Mouse (Mus musculus) granulocyte monocyte progenitor cell, adult 5-6 weeks (primary cell): ENCODE data around the gene Tas2r143. TPM values are rescaled to one million over a fixed set of nuclear protein-coding genes. Genes with fewer than 3 reads are reported as not detected.
A peak's percentile ranks its signal among the peaks of the same experiment; 100 is the strongest.

Experiments used
- ATAC-seq: replicated peaks from 2 replicates; pipeline ENCODE4 v1.8.0; 2016; ENCODE audit warnings: mild to moderate bottlenecking, moderate TSS enrichment, inconsistent platforms; ENCODE audit not compliant: poor library complexity, severe bottlenecking
- total RNA-seq, 2 experiments: library from RNA; stranded (forward) in 1 of 2; stranded (reverse) in 1 of 2; fragments of 200-712, 200-1000 nt in 1 of 2; fragments of >200 nt in 1 of 2; fragmentation: Nextera tagmentation in 1 of 2; gene quantifications; 2 replicates each; pipeline ENCODE4 v1.2.3; 2014 to 2017

The Tas2r143 gene
- total RNA-seq (2014; fragmentation: Nextera tagmentation) (1.6 TPM in 1 of 2 replicates, not detected in the other), total RNA-seq (2017) (not detected in 2 replicates)

DNA sequence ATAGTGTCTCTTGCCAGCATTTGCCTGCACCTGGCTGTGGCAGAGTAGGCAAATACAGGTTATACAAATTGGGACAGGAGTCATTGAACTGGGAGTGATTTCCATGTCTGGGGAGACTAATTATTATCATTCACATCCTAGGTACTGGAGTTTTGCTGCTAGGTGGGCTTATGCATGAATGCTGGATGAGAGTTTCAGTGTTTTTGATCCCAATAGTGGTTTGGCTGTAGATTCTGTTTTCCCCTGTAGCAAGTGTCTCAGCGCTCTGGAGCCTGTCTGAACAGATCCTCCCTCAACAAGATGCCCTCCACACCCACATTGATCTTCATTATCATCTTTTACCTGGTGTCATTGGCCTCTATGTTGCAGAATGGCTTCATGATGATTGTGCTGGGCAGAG lies at the start of gene Tas2r143:
Gene Tas2r143, plus strand, starts transcription at position 301 of the 400 bp plus-strand sequence.
- no peak for ATAC-seq

DNA sequence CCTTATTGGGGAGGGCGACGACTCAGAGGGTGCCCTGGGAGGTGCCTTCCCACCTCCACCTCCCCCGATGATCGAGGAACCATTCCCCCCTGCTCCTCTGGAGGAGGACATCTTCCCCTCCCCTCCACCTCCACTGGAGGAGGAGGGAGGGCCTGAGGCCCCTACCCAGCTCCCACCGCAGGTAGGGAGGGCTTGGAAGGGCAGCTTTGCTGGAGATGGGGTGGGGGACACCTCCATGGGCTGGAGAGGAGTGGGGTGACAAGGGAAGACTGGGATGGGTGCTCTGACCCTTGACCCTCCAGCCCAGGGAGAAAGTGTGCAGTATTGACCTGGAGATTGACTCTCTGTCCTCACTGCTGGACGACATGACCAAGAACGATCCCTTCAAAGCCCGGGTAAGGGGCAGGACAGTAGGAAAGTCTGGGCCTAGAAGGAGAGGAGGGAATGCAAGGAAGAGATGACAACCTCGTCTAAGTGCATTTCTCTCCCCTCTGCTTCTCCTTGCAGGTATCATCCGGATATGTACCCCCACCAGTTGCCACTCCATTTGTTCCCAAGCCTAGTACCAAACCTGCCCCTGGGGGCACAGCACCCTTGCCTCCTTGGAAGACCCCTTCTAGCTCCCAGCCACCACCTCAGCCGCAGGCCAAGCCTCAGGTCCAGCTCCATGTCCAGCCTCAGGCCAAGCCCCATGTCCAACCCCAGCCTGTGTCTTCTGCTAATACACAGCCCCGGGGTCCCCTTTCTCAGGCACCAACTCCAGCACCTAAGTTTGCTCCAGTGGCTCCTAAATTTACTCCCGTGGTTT lies 48.9 kb upstream of the Tas2r143 start:
- ATAC-seq = no peak

DNA sequence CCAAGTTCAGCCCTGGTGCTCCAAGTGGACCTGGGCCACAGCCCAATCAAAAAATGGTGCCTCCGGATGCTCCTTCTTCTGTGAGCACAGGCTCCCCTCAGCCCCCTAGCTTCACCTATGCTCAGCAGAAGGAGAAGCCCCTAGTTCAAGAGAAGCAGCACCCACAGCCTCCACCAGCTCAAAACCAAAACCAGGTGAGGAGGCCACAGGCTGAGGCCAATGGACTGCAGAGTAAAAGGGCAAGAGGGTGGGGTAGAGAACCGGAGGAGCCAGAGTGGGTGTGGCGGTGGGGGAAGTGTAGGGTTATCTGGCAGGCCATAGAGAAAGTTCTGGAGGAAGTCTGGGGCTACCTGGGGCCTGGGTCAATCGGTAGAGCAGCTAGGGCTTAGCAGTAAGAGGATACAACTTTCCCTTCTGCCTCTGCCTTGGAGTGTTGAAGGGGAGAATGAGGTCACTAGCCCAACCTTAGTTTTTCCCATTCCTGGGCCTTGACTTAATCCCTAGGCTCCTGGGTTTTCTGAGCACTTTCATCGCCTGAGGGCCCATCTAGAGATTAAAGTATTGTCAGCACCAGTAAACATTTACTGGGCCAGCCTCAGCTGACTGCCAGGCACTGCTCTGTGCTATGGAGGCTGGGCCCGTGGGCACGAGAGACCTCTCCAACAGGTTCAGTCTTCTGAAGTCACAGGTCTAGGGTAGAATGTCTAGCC lies 48.1 kb upstream of the Tas2r143 start:
- ATAC-seq = no peak

DNA sequence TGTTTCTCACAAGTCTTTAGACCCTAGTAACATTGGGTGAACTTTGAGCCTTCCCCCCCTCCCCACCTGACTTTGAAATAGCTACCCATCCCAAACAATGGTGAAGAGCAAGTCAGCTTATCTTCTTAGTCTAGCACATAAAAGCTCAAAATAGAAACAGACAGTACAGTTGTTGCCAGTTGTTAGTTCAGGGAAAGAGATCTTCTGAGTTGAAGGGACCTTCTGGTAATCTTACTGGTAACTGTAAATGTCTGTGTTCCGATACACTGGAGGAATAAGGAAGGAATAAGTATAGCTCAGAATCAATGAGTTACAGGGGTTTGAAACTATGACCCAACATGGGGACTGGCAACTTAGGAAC lies 47.6 kb upstream of the Tas2r143 start:
- no peak for ATAC-seq

DNA sequence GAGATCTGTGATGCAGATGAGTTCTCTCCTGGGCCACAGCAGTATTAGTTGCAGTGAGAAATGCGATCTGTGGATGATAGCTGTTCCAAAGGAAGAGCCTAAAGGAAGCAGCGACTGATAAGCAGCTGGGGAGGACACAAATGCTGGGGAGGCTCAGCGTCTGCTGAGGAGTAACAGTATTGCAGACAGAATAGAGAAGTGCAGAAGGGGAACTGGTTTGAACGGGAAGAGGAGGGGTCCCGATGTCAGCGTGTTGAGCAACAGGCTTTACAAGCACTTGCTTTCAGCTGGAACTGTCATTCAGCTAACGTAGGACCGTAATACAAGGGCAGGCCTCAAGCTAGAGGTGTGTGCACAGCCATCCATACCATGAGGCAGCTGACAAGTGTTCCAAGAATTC lies 46.9 kb upstream of the Tas2r143 start:
- peak; percentile 43 for ATAC-seq

DNA sequence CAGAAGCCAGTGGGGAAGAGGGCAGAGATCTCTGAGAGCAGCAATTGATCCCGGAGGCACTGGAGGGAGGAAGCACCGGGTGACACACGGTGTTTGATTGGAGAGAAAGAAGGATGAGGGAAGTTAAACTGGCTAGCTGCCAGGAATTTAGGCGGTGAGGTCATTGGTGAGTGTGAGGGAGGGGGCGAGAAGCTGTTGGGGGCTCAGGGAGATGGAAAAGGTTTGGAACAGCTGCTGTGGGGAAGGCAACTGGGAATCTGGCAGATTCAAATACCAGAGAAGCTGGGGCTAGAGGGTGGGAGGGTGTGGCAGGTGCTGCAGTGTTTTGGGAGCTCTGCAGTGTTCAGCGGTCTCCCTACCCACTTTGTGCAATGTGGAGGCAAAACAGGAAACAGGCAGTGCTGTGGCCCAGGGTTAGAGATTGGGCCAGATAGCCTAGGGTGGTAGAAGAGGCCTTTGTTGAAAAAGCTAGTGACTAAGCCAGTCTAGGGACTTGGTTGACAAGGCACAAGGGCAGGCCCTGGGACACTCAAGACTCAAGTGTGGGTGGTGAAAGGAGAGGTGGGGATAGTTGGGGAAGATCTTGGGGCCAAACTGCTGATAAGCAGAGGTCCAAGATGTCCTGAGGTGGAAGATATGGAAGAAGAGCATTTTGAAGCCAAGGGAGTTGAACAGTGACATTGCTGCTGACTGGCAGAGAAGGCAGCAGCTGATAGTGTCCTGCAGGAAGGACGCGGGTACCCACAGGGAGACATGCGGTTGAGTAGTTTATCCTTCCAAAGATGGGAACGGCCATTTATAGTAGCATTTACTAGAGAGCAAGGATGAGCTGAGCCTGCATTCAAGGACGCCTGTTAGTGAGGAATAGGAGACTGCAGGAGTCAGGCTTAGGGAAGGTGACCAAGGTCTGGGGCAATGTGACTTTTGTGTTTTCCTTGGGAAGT lies 45.7 kb upstream of the Tas2r143 start:
- peak; percentile 24 for ATAC-seq

DNA sequence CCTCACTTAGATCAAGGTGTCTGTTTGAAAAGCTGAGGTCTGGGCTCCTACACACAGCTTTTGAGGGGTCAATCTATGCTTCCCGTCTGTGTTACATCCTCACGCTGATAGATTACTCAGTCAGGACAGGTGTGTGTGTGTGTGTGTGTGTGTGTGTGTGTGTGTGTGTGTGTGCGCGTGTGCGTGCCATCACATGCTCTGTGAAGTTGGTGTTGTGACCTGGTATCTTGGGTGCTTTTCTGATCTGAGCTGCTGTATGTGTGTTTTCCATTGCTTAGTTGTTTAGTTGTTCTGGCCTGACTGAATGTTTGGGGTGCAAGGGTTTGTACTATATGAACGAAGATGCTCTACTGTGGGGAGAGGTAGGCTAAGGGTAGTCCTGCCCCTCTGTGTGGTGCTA lies 44.7 kb upstream of the Tas2r143 start:
- ATAC-seq = no peak

DNA sequence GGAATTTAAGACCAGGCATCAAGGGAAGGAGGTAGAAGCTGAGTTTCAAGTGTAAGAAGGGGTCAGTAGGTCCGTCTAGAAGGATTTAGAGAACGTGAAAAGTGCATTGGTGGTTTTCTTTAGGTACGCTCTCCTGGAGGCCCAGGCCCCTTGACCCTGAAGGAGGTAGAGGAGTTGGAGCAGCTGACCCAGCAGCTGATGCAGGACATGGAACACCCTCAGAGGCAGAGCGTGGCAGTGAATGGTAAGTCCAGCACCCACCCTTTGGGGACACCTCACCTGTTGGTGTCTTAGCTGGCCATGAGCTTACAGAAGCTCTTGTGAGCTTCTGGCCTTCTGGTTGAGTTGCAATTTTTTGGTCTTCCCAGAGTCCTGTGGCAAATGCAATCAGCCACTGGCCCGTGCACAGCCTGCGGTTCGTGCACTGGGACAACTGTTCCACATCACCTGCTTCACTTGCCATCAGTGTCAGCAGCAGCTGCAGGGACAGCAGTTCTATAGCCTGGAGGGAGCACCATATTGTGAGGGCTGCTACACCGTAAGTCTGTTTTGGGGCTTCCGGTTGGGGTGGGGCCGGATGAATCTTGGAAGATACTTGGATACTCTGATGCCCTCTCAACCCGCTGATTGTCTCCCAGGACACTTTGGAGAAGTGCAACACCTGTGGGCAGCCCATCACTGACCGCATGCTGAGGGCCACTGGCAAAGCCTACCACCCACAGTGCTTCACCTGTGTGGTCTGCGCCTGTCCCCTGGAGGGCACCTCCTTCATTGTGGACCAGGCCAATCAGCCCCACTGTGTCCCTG lies 44.0 kb upstream of the Tas2r143 start:
- ATAC-seq = no peak

DNA sequence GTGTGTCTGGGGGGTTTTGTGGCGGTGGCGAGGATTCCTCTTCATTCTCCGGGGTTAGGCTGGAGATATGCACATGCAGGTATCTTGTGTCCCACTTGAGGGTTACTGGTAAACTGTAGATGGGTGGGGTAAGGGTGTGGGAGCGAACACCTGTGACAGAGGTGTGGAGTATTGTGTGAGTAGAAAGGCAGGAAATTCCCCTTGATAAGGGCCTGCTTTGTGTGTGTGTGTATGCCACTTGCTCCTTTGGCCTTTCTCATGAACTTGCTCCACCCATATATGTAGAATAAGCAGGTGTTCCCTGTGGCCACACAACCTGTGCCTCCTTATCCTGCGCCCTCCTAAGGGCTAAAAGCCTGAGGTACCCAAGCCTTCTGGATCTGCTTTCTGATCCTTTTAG lies 43.1 kb upstream of the Tas2r143 start:
- ATAC-seq = no peak

DNA sequence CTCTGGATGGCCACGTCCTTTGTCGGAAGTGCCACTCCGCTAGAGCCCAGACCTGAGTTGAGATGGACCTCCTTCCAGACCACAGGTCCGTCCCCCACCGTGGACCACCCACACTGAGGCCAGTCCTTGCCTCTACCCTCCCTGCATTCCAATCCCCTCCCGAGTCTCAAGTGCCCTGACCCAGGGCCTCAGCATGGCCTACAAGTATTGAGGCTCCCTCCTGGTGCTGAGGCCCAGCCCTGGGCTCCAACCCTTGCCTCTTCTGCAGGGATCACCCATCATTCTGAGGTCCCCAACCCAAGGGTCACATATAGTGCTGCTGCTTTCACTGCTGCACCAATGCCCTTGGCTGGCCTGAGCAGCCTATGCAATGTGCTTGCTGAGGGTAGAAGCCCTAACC lies 42.1 kb upstream of the Tas2r143 start:
- ATAC-seq = no peak

DNA sequence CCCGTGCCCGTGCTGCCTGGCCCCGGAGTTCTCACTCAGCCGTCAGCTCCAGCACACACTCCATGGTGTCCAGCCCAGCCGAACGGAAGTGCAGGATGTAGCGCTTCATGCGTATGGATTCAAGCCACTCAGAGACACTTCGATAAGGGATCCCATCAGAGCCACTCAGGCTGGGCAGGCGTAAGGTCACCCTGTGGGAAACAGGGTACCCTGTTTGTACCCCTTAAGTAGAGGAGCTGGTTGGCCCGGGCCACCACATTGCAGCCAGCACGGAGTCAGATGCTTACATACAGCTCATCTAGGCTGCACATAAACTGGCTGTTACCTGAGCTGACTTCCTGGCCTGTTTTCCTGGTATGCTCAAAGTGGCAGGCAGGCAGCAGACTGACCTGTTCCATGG lies 41.1 kb upstream of the Tas2r143 start:
- ATAC-seq = no peak

DNA sequence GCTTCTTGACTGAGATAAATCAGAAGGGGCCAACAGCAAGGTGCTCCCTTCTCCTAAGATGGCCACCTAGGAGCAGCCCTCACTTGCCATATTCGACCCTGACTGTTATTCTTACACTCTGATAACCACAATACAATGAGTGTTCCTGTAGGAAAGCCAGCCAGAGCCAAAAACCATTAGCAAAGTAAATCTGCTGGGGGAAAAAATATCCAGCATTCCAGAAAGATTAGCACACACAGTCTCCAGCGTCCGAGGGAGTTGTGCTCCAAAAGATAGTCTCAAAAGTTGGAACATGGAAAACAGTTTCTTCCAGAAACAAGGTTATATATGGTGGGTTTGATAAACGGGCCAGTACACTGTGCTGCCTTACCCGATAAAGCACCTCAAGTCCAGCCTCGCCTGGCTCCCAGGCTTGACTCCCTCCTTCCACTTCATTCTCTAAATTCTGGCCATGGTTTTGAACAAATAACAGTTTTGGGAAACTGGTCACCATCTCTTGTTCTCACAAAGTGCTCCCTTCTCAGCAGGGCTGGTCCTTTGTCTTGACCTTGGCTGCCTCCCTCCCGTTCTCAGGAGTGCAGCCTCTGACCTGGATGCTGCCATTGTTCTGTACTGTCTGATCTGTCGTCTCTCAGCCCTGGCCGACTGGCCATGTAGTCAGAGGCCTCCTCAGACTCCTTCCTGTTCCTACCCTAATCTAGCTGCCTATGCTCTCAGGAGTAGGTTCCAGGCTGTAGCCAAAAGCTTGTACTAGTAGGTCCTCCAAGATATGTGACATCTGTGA lies 40.5 kb upstream of the Tas2r143 start:
- no peak for ATAC-seq

DNA sequence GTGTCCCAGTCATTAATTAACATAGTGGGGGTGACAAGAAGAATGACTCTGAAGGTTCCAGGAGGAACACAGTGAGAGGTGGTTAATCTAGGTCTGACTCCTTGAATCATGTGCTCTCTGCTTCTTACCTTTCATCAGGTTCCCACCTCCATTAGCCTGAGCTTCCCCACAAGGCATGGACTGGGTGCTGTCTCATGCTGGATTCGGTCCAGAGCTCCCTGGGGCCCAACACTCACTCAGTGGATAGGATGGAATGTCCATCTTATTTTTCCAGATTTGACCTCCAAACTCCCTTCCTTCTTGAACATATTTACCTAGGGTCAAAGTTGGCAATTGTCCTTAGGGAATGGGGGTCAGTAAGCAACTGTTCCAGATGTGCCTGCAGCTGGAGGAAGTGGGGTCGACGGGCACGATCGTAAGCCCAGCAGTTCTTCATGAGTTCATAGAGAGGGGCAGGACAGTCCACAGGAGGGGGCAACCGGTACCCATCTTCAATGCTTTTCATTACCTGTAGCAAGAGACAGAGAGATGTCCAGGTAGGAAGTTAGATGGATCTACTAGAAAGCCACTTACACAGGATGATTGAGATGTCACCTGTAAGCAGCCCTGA lies 39.7 kb upstream of the Tas2r143 start:
- no peak for ATAC-seq

DNA sequence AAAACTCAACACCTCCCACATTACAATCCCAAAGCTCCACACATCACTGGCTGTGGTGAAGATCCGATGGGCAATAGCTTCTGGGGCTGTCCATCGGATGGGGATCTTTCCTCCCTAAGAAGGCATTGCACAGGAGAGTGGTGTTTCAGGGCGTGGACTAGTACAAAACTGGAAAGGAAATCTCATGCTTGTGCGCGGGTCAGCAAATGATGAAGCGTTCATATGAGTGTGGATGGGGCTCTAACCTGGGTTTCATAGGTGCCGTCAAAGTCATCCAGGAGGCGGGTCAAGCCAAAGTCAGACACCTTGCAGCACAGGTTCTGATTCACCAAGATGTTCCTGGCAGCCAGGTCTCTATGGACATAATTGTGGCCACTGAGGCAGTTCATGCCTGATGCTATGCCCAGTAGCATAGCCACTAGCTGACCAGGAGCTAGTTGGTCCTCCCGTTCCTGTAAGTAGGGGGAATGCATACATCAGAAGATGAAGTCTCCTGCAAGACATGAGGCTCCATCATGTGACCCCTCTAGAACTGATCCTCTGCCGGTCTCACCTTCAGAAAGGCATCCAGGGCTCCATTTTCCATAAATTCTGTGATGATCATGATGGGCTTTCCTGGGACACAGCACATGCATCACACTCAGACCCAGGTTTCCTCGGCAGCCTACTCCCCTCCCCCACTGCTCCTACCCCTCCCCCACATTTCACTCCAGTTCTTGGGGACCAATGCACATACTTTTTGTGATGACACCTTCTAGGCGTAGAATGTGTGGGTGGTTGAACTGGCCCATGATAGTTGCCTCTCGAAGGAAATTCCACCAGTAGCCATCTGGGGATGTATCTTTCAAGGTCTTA lies 38.8 kb upstream of the Tas2r143 start:
- no peak for ATAC-seq

DNA sequence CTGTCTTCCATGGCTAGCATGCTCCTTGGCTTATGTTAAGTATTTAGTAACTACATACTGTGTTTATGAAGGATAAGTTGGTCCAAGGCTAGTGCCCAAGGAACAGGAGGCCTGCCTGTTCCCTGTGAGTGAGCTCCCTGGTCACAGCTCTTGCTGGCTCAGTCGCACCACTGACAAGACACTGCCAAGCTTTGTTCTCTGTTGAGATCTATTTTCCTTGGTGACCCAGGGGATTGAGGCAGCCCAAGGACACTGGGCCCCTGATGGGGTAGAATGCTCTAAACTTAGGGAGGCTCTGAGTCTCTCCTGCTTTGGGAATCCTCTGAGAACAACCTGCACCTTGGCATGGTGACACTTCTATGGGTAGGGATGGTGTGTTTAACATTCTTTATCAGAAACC lies 38.0 kb upstream of the Tas2r143 start:
- no peak for ATAC-seq

DNA sequence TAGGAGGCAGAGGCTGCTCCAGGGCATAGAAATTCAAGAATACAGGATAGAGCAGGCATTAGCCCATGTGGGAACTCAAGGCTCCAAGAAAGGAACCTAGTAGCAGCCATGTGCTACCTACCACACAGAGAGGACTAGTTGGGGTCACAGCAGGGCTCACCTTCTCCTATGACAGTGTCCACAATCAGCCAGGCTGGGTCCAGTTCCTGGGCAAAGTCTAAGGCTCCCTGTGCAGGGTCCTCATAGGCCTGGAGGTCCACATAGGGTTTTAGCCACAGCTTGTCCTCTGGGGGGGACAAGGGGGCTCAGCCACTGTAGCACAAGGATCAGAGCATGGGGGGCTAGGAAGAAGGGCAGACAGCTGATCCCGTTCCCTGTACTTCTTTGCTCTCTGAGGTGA lies 37.5 kb upstream of the Tas2r143 start:
- ATAC-seq = no peak

DNA sequence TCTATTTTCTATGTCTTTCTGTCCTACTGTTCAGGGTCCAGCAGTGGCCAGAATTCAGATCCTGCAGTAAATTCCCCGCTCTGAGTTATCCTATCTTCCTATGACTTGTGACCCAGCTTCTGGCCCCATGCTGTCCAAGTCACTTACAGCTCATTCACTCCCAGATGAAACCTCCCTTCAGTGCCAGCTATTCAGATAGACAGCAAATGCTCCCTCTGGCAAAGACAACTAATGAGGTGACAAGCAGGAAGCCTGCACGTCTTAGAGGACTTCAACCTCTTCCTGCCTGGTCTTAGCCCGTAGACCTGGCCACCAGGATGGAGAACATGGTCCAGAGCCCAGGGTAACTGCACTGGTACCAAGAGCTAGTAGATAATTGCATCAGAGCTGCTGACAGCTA lies 37.1 kb upstream of the Tas2r143 start:
- no peak for ATAC-seq

DNA sequence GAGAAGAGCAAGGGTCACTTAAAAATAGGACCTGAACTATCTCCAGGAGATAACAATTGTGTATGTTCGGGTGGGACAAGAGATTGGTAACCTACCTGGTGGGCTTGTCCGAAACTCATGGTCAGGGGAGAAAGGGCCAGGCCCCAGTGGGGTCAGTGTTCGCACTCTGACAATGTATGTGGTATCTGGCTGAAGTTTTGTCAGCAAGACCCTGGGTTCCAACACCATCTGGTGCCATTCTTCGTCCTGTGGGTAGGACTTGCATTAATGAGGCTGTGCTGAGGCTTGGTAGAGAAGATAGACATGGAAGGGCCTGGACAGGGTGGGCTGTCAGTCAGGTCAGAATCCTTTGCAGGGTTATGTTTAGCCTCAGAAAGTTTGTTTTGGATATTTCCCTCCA lies 36.0 kb upstream of the Tas2r143 start:
- no peak for ATAC-seq
